Mouse (Mus musculus): ENCODE measurements around the gene Wdr38.

DNA sequence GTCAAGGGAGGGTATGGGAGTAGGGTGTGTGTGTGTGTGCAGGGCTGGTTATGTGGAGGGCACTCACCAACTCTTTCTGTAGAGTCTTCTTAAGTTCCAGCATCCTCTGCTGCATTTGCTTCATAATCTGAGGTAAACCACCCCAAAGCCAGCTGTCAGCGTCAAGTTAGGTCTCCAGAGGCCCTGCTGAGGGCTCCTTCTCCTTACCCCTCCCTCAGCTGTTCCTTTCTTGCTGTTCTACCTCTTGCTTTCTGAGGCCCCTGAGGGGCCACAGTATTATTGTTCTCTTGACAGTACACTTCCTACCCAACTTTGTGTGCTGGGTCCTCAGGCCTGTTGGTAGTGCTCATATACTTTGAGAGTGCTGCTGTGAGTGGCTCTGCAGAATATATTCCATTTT lies 22.7 kb downstream of the Wdr38 start:
- TF ChIP-seq CTCF (conservative IDR thresholded peaks at IDR 0.05; ENCODE audit: insufficient read depth, insufficient read length, low read depth, low read length) (no peak), POLR2A (IDR thresholded peaks at IDR 0.05; ENCODE audit: low read depth, low read length) (no peak)

Data from kidney, adult 2 months (tissue).